Mouse (Mus musculus) heart, adult 8-10 months (tissue): ENCODE results near the gene Fgf11. TPM values are rescaled to one million over a fixed set of nuclear protein-coding genes. Genes with fewer than 3 reads are reported as not detected.
A peak's percentile ranks its signal among the peaks of the same experiment; 100 is the strongest.

Experiments used
- DNase-seq: peaks from one replicate; pipeline ENCODE4 v3.0.0; 2022; ENCODE audit warnings: low spot score
- total RNA-seq, 4 experiments: library from RNA; stranded (reverse); gene quantifications; 2 replicates each; pipeline ENCODE4 v1.2.4; 2022

Fgf11 gene
- total RNA-seq, 4 experiments from 2014 or later = 2.1 to 3.3 (median 2.6) TPM

DNA sequence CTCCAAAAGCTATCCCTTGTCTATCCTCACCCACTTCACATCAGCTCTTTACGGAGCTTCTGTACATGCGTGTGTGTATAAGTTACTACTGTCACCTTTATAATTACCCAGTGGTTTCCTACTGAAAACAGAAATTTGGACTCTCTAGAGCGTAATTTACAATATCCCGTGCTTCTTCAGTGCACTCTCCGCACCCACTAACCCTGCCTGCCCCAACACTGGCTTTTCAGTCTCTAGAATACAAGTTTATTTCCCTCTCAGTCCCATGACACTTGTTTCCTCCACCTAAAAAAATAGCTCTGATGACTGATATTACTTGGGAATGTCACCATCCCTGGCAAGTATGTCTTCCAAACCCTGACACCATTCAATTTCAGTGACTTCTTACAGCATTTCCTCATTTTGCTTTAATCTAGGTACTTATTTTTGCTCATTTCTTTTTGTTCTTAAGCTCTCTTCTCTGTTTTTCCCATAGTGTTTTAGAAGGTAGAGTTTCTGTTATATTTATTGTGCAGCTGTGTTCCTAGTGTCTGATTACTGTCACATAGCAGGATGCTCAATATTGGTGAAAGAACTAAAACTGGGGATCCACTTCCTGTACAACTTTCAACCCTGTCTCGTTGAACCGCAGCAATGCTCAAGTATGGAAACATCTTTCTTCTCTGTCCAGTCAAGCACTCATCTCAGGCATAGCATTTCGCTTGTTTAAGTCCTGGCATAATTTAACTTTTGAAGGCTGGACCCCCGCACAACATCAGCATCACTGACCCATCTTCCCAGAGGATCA, 44.2 kb downstream of the Fgf11 start:
- no peak for DNase-seq

DNA sequence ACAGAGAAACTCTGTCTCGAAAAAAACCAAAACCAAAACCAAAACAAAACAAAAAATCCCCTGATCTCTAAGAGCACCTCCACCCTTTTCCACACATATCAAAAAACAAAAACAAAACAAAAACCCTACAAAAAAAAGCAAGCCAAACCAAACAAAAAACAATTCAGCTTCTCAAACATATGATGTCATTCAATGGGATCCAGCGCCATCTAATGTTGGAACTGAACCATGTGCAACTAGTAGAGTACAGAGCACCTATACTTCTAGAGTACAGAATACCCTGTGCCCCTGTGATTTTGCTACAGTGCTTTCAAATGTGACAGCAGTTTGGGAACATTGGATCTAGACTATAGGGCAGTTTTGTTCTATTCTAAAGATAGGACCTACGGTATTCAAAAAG, 47.0 kb downstream of the Fgf11 start:
- DNase-seq = peak; percentile 71

DNA sequence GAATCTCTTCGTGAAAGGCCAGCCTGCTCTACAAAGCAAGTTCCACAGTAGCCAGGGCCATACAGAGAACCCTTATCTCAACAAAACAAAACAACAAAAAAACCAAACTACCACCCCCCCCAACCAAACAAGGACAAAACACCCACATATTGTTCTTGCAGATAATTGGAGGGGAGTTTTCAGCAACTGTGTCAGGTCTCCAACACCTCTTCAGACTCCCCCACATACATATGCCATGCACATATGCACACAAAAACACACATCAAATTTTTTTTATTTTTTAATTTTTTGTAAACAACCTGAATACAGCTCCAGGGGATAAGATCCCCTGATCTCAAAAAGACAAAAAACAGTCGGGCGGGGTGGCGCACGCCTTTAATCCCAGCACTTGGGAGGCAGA, 47.4 kb downstream of the Fgf11 start:
- DNase-seq = no peak

DNA sequence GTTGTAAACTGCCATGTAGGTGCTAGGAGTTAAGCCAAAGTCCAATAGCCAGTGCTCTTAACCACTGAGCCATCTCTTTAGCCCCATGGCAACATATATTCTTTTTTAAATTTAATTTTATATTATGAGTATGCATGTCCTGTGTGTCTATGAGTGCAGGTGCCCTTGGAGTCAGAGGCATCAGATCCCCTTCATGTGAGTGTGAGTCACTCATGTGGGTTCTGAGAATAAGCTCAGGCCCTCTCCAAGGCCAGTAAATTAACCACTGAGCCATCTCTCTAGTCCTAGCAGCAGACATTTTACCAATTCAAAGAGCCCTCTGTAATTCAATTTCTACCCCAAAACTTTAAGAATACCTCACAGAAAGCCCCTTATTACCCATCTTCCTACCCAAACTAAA, 49.0 kb downstream of the Fgf11 start:
- no peak for DNase-seq

DNA sequence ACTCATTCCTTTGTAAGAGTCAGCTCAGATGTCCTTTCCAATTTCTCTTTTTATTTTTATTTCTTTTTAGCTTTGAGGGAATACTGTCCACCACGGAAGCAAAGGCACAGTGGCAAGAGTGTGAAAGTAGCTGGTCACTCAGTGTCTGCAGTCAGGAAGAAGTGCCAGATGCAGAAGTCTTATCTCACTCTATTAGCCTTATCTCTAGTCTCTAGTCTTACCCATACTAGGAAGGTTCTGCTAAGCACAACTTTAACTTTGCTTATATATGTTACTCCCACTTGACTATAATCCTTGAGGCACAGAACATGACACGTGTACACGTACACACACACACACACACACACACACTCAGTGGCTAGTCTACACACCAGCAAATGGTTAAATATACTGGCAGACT, 50.0 kb downstream of the Fgf11 start:
- no peak for DNase-seq

Other genes starting within 250 kb of the Fgf11 start
- gene Efnb3, start 241.7 kb downstream of the Fgf11 start, total RNA-seq = 100 to 1,000 TPM; 105 to 137 (median 128) TPM
- 1 to 10 TPM; 4.6 to 6.7 (median 5.6) TPM for gene Wrap53, start 221.6 kb downstream of the Fgf11 start, total RNA-seq
- gene Trp53, start 221.5 kb downstream of the Fgf11 start, total RNA-seq = 10 to 100 TPM; 12.8 to 16.3 (median 14.1) TPM
- 10 to 100 TPM; 12.4 to 16.3 (median 13.1) TPM for gene Atp1b2, start 195.9 kb downstream of the Fgf11 start, total RNA-seq
- gene Shbg, start 184.0 kb downstream of the Fgf11 start, total RNA-seq = not detected
- gene Sat2, start 179.8 kb downstream of the Fgf11 start, total RNA-seq = 1 to 10 TPM; 2.6 to 5.3 (median 3.3) TPM
- gene Fxr2, start 168.9 kb downstream of the Fgf11 start, total RNA-seq = 100 to 1,000 TPM in 1 of 4 experiments, 10 to 100 TPM in 3; 92.4 to 109 (median 94.5) TPM
- not detected for gene Sox15, start 146.5 kb downstream of the Fgf11 start, total RNA-seq
- gene Mpdu1, start 139.2 kb downstream of the Fgf11 start, total RNA-seq = 10 to 100 TPM; 13.6 to 18.8 (median 15.5) TPM
- 1 to 10 TPM; 4.5 to 7.0 (median 6.3) TPM for gene Cd68, start 135.7 kb downstream of the Fgf11 start, total RNA-seq
- gene Eif4a1, start 129.4 kb downstream of the Fgf11 start, total RNA-seq = 100 to 1,000 TPM; 162 to 194 (median 186) TPM
- 10 to 100 TPM; 27.2 to 40.0 (median 28.7) TPM for gene Senp3, start 119.8 kb downstream of the Fgf11 start, total RNA-seq
- 1 to 10 TPM; 2.6 to 4.3 (median 2.9) TPM for gene Tnfsf13, start 116.1 kb downstream of the Fgf11 start, total RNA-seq
- gene Tnfsf12, start 106.0 kb downstream of the Fgf11 start, total RNA-seq = 10 to 100 TPM; 14.9 to 19.6 (median 17.5) TPM
- 1 to 10 TPM; 1.4 to 4.2 (median 3.1) TPM for gene Tnfsfm13, start 105.8 kb downstream of the Fgf11 start, total RNA-seq
- 10 to 100 TPM; 28.5 to 35.7 (median 32.9) TPM for gene Polr2a, start 43.2 kb downstream of the Fgf11 start, total RNA-seq
- not detected for gene Slc35g3, start 39.9 kb downstream of the Fgf11 start, total RNA-seq
- 10 to 100 TPM; 43.7 to 52.4 (median 49.3) TPM for gene Zbtb4, start 35.9 kb downstream of the Fgf11 start, total RNA-seq
- gene Chrnb1, start 5.9 kb downstream of the Fgf11 start, total RNA-seq = 1 to 10 TPM; 2.2 to 4.3 (median 3.8) TPM
- gene Tmem102, start 3.8 kb upstream of the Fgf11 start, total RNA-seq = under 1 TPM; 0.14 to 0.57 (median 0.31) TPM
- gene Gm39566, start 13.4 kb upstream of the Fgf11 start, total RNA-seq = not detected
- not detected for gene Spem2, start 16.6 kb upstream of the Fgf11 start, total RNA-seq
- gene Spem1, start 20.3 kb upstream of the Fgf11 start, total RNA-seq = not detected
- gene Nlgn2, start 35.9 kb upstream of the Fgf11 start, total RNA-seq = 1 to 10 TPM; 3.1 to 6.9 (median 4.3) TPM
- gene Tmem256, start 36.7 kb upstream of the Fgf11 start, total RNA-seq = 100 to 1,000 TPM; 193 to 338 (median 283) TPM
- 10 to 100 TPM; 20.7 to 25.3 (median 21.7) TPM for gene Plscr3, start 44.5 kb upstream of the Fgf11 start, total RNA-seq
- gene Tnk1, start 56.9 kb upstream of the Fgf11 start, total RNA-seq = under 1 TPM in 1 of 4 experiments, not detected in 3; 0.23 TPM
- gene Tmem95, start 76.2 kb upstream of the Fgf11 start, total RNA-seq = not detected
- 1 to 10 TPM; 2.0 to 2.6 (median 2.4) TPM for gene Kctd11, start 79.5 kb upstream of the Fgf11 start, total RNA-seq
- gene Acap1, start 93.7 kb upstream of the Fgf11 start, total RNA-seq = 1 to 10 TPM in 2 of 4 experiments, under 1 TPM in 2; 0.16 to 1.1 (median 0.83) TPM
- under 1 TPM; 0.43 to 0.81 (median 0.60) TPM for gene 2810408A11Rik, start 99.1 kb upstream of the Fgf11 start, total RNA-seq
- 10 to 100 TPM; 38.0 to 50.9 (median 43.4) TPM for gene Neurl4, start 99.2 kb upstream of the Fgf11 start, total RNA-seq
- 10 to 100 TPM; 23.2 to 32.1 (median 27.7) TPM for gene Gps2, start 112.0 kb upstream of the Fgf11 start, total RNA-seq
- 100 to 1,000 TPM; 410 to 451 (median 437) TPM for gene Eif5a, start 120.1 kb upstream of the Fgf11 start, total RNA-seq
- gene Ybx2, start 133.9 kb upstream of the Fgf11 start, total RNA-seq = 10 to 100 TPM; 13.8 to 32.7 (median 24.3) TPM
- 100 to 1,000 TPM; 435 to 503 (median 470) TPM for gene Slc2a4, start 146.3 kb upstream of the Fgf11 start, total RNA-seq
- 1 to 10 TPM in 1 of 4 experiments, not detected in 3; 1.1 TPM for gene Cldn7, start 162.9 kb upstream of the Fgf11 start, total RNA-seq
- gene Ctdnep1, start 179.3 kb upstream of the Fgf11 start, total RNA-seq = 100 to 1,000 TPM; 144 to 172 (median 168) TPM
- gene Elp5, start 180.7 kb upstream of the Fgf11 start, total RNA-seq = 10 to 100 TPM; 41.7 to 57.3 (median 48.1) TPM
- gene Gabarap, start 189.3 kb upstream of the Fgf11 start, total RNA-seq = 100 to 1,000 TPM; 287 to 342 (median 325) TPM
- gene Phf23, start 193.9 kb upstream of the Fgf11 start, total RNA-seq = 10 to 100 TPM; 21.0 to 24.9 (median 23.6) TPM
- gene Dvl2, start 198.7 kb upstream of the Fgf11 start, total RNA-seq = 1 to 10 TPM; 4.0 to 6.4 (median 5.1) TPM
- 1,000 to 10,000 TPM; 1,233 to 1,415 (median 1,285) TPM for gene Acadvl, start 213.6 kb upstream of the Fgf11 start, total RNA-seq
- 1 to 10 TPM; 3.9 to 6.3 (median 5.2) TPM for gene Dlg4, start 215.1 kb upstream of the Fgf11 start, total RNA-seq